8 mouse cellular contexts compared by ENCODE assay signal in genomic region chr4:103119229-103120027, GRCm38 (mm10). TPM values are rescaled to one million over a fixed set of nuclear protein-coding genes. Genes with fewer than 3 reads are reported as not detected.
DNase-seq lines count a peak whose midpoint lies in the region; ATAC-seq and TF ChIP-seq lines count a peak whose summit lies in the region.

No protein-coding gene starts in this region.

- peak; percentile 76; the same call in 1 of the 2 replicates for TF ChIP-seq POLR2A in bone marrow, adult 2 months (IDR thresholded peaks at IDR 0.05; ENCODE audit: borderline replicate concordance, control insufficient read depth, low read depth, low read length)
- peak; percentile 72 for TF ChIP-seq POLR2A in embryonic fibroblast, embryonic 13.5 days (IDR thresholded peaks at IDR 0.05; ENCODE audit: low read depth, low read length)
- TF ChIP-seq POLR2A in limb, embryonic 14.5 days (IDR thresholded peaks at IDR 0.05; ENCODE audit: borderline replicate concordance, extremely low read depth, insufficient read depth, insufficient read length) = peak; percentile 65; the same call in 1 of the 2 replicates

- H3K36me3 ChIP-seq in heart, embryonic 10.5 days = peaks cover 5% of the 10 kb centered on the region; the same call in 1 of the 2 replicates
- H3K36me3 ChIP-seq in kidney, embryonic 14.5 days (ENCODE audit: control insufficient read depth, insufficient read depth, low read length) = peaks cover 6% of the 10 kb centered on the region; the same call in 1 of the 2 replicates
- 0 out of 2 replicates have a peak, but pooled peaks cover 5% of the 10 kb centered on the region for H3K36me3 ChIP-seq in limb, embryonic 14.5 days (ENCODE audit: control insufficient read depth, insufficient read depth, low read length)
- no peaks in the 10 kb centered on the region for H3K36me3 ChIP-seq in midbrain, embryonic 15.5 days (replicated peaks)

- H3K27ac ChIP-seq in bone marrow, adult 2 months (ENCODE audit: control insufficient read depth, insufficient read depth, low read depth, low read length, poor library complexity) = peak overlapping the region; percentile 99
- H3K27ac ChIP-seq in embryonic fibroblast, embryonic 13.5 days (ENCODE audit: insufficient read depth, low read length) = peak overlapping the region; percentile 94
- peak overlapping the region; percentile 98 for H3K27ac ChIP-seq in heart, embryonic 10.5 days
- H3K27ac ChIP-seq in kidney, embryonic 14.5 days (ENCODE audit: low read depth, low read length) = peak overlapping the region; percentile 98
- H3K27ac ChIP-seq in limb, embryonic 14.5 days (replicated peaks; ENCODE audit: low read depth, low read length) = peak overlapping the region; percentile 95
- peak overlapping the region; percentile 72 for H3K27ac ChIP-seq in midbrain, embryonic 15.5 days

- DNase-seq in A20 (ENCODE audit: low read depth, low spot score) = peak; percentile 84
- DNase-seq in heart, embryonic 10.5 days (ENCODE audit: low spot score) = peak; percentile 83
- peak; percentile 78 for DNase-seq in limb, embryonic 14.5 days (ENCODE audit: low spot score)
- peak; percentile 80 to 87 for DNase-seq in spleen, adult 18-20 months

- H3K27me3 ChIP-seq in heart, embryonic 10.5 days (ENCODE audit: insufficient read depth, poor library complexity, severe bottlenecking) = no peaks in the 10 kb centered on the region
- H3K27me3 ChIP-seq in kidney, embryonic 14.5 days (ENCODE audit: control insufficient read depth, insufficient read depth, low read length) = no peaks in the 10 kb centered on the region
- H3K27me3 ChIP-seq in limb, embryonic 14.5 days (ENCODE audit: control insufficient read depth, insufficient read depth, low read length) = no peaks in the 10 kb centered on the region
- no peaks in the 10 kb centered on the region for H3K27me3 ChIP-seq in midbrain, embryonic 15.5 days (replicated peaks)

- WGBS in bone marrow, adult 2 months = under 1% methylated on average over 106 of the region's 111 CpGs
- under 1% methylated on average over 110 of the region's 111 CpGs for WGBS in heart, embryonic 10.5 days
- under 1% methylated on average over 48 of the region's 111 CpGs for WGBS in kidney, embryonic 14.5 days
- WGBS in limb, embryonic 14.5 days = 2% methylated on average over 27 of the region's 111 CpGs
- WGBS in midbrain, embryonic 15.5 days = under 1% methylated on average over 77 of the region's 111 CpGs

- peak overlapping the region; percentile 64 for H3K4me2 ChIP-seq in kidney, embryonic 14.5 days (replicated peaks; ENCODE audit: low read depth, low read length)
- peak overlapping the region; percentile 67 for H3K4me2 ChIP-seq in limb, embryonic 14.5 days (replicated peaks; ENCODE audit: low read depth, low read length, severe bottlenecking)
- H3K4me2 ChIP-seq in midbrain, embryonic 15.5 days = peak overlapping the region; percentile 84

- peak; percentile 76 for ATAC-seq in kidney, embryonic 14.5 days (ENCODE audit: low FRiP score, low TSS enrichment)
- ATAC-seq in limb, embryonic 14.5 days (ENCODE audit: low FRiP score, low read depth) = peak; percentile 73
- ATAC-seq in midbrain, embryonic 15.5 days (replicated peaks) = peak; percentile 32

- H3K9ac ChIP-seq in kidney, embryonic 14.5 days (ENCODE audit: low read depth, low read length) = peak overlapping the region; percentile 97
- H3K9ac ChIP-seq in limb, embryonic 14.5 days (ENCODE audit: low read depth, low read length, severe bottlenecking) = peak overlapping the region; percentile 96
- peak overlapping the region; percentile 62 for H3K9ac ChIP-seq in midbrain, embryonic 15.5 days

- H3K4me1 ChIP-seq in bone marrow, adult 2 months (ENCODE audit: control insufficient read depth, insufficient read depth, low read length) = peaks cover 6% of the 10 kb centered on the region
- H3K4me1 ChIP-seq in embryonic fibroblast, embryonic 13.5 days (ENCODE audit: control insufficient read depth, insufficient read depth, low read length) = peaks cover 13% of the 10 kb centered on the region
- peaks cover 29% of the 10 kb centered on the region for H3K4me1 ChIP-seq in heart, embryonic 10.5 days
- peaks cover 34% of the 10 kb centered on the region for H3K4me1 ChIP-seq in kidney, embryonic 14.5 days (ENCODE audit: control insufficient read depth, insufficient read depth, low read length)
- H3K4me1 ChIP-seq in limb, embryonic 14.5 days (ENCODE audit: control insufficient read depth, insufficient read depth, low read length) = peaks cover 16% of the 10 kb centered on the region
- H3K4me1 ChIP-seq in midbrain, embryonic 15.5 days = peaks cover 36% of the 10 kb centered on the region

- no peaks in the 10 kb centered on the region for H3K9me3 ChIP-seq in heart, embryonic 10.5 days
- H3K9me3 ChIP-seq in kidney, embryonic 14.5 days (ENCODE audit: control insufficient read depth, low read length) = no peaks in the 10 kb centered on the region
- no peaks in the 10 kb centered on the region for H3K9me3 ChIP-seq in limb, embryonic 14.5 days (ENCODE audit: control insufficient read depth, low read length)
- H3K9me3 ChIP-seq in midbrain, embryonic 15.5 days = no peaks in the 10 kb centered on the region

- TF ChIP-seq CTCF in bone marrow, adult 2 months (IDR thresholded peaks at IDR 0.05; ENCODE audit: control insufficient read depth, insufficient read depth, low read length) = no peak
- TF ChIP-seq CTCF in embryonic fibroblast, embryonic 13.5 days (IDR thresholded peaks at IDR 0.05; ENCODE audit: borderline replicate concordance, insufficient read depth, low read length) = no peak

- peak overlapping the region; percentile 98 for H3K4me3 ChIP-seq in bone marrow, adult 2 months (replicated peaks; ENCODE audit: control insufficient read depth, low read depth, low read length)
- H3K4me3 ChIP-seq in embryonic fibroblast, embryonic 13.5 days (ENCODE audit: insufficient read depth, low read length) = peak overlapping the region; percentile 90
- H3K4me3 ChIP-seq in heart, embryonic 10.5 days = peak overlapping the region; percentile 89
- H3K4me3 ChIP-seq in kidney, embryonic 14.5 days (ENCODE audit: low read length) = peak overlapping the region; percentile 90
- H3K4me3 ChIP-seq in limb, embryonic 14.5 days (replicated peaks; ENCODE audit: low read length) = peak overlapping the region; percentile 95
- peak overlapping the region; percentile 80 for H3K4me3 ChIP-seq in midbrain, embryonic 15.5 days

RNA-seq across cellular contexts. Expression of gene Wdr78, which starts 5.1 kb away (rescaled TPM):
- 0.72 and 2.0 TPM in 2 replicates for polyA plus RNA-seq in bone marrow, adult 2 months (2011; ENCODE audit: insufficient read depth, insufficient read length, low replicate concordance, missing spikeins)
- 2.8 and 4.3 TPM in 2 replicates for polyA plus RNA-seq in embryonic fibroblast, embryonic 13.5 days (2011; ENCODE audit: insufficient read length, low read depth, missing spikeins)
- 1.8 and 2.5 TPM in 2 replicates for polyA plus RNA-seq in heart, embryonic 10.5 days (2016; fragmentation: Nextera tagmentation; extraction: Ambion mirVana)
- 3.2 and 4.9 TPM in 2 replicates for polyA plus RNA-seq in kidney, embryonic 14.5 days (2014; fragmentation: Nextera tagmentation; extraction: Ambion mirVana)
- 5.4 and 7.0 TPM in 2 replicates for polyA plus RNA-seq in limb, embryonic 14.5 days (2012; rRNA removed)
- 3.4 and 4.4 TPM in 2 replicates for polyA plus RNA-seq in limb, embryonic 14.5 days (2014; fragmentation: Nextera tagmentation; extraction: Ambion mirVana)
- 5.4 and 5.6 TPM in 2 replicates for polyA plus RNA-seq in midbrain, embryonic 15.5 days (2015; fragmentation: Nextera tagmentation; extraction: Ambion mirVana)

RNA-seq across cellular contexts. Expression of gene Mier1, which starts 5.2 kb away (rescaled TPM):
- 42.3 and 78.0 TPM in 2 replicates for polyA plus RNA-seq in bone marrow, adult 2 months (2011; ENCODE audit: insufficient read depth, insufficient read length, low replicate concordance, missing spikeins)
- polyA plus RNA-seq in embryonic fibroblast, embryonic 13.5 days (2011; ENCODE audit: insufficient read length, low read depth, missing spikeins) = 55.0 and 70.0 TPM in 2 replicates
- polyA plus RNA-seq in heart, embryonic 10.5 days (2016; fragmentation: Nextera tagmentation; extraction: Ambion mirVana) = 26.6 and 31.6 TPM in 2 replicates
- 38.9 and 54.5 TPM in 2 replicates for polyA plus RNA-seq in kidney, embryonic 14.5 days (2014; fragmentation: Nextera tagmentation; extraction: Ambion mirVana)
- 32.8 and 32.9 TPM in 2 replicates for polyA plus RNA-seq in limb, embryonic 14.5 days (2012; rRNA removed)
- 41.2 and 46.4 TPM in 2 replicates for polyA plus RNA-seq in limb, embryonic 14.5 days (2014; fragmentation: Nextera tagmentation; extraction: Ambion mirVana)
- 27.7 and 29.9 TPM in 2 replicates for polyA plus RNA-seq in midbrain, embryonic 15.5 days (2015; fragmentation: Nextera tagmentation; extraction: Ambion mirVana)

Comparison
In these comparisons a context has a peak if more than half of its experiments do, and no peak if none do; other contexts are left out.
1. Peak in every context shown above with its lines: DNase-seq, ATAC-seq, H3K4me3 ChIP-seq and H3K27ac ChIP-seq.